Mouse (Mus musculus) E14TG2a.4 (cell line): ENCODE data around the gene Slco1a1.
"Not testable (repeated sequence)": the region's sequence is repeated elsewhere in the genome, so short reads cannot be mapped to it uniquely, and the experiment has no call there.

Source experiments
- H3K27me3 ChIP-seq: 2 replicates; pipeline ENCODE4 v1.6.1; 2014; ENCODE audit warnings: low read length, control low read depth; ENCODE audit not compliant: insufficient read depth
- H3K36me3 ChIP-seq: 2 replicates; pipeline ENCODE4 v1.6.1; 2014; ENCODE audit warnings: low read length, control low read depth; ENCODE audit not compliant: insufficient read depth
- H3K4me1 ChIP-seq: replicated peaks from 2 replicates; pipeline ENCODE4 v1.6.1; 2014; ENCODE audit warnings: low read depth, low read length, control low read depth
- H3K4me3 ChIP-seq: replicated peaks from 2 replicates; pipeline ENCODE4 v1.5.1; 2014; ENCODE audit warnings: mild to moderate bottlenecking, low read length
- H3K9me3 ChIP-seq: 2 replicates; pipeline ENCODE4 v1.6.1; 2014; ENCODE audit warnings: low read length, control low read depth
- CTCF ChIP-seq: conservative IDR thresholded peaks from 2 replicates; pipeline ENCODE4 v1.5.1; 2014; ENCODE audit warnings: low read length
- NANOG ChIP-seq: IDR thresholded peaks from 2 replicates; pipeline ENCODE4 v1.6.1; 2014; ENCODE audit warnings: borderline replicate concordance, low read length, mixed read lengths
- POU5F1 ChIP-seq: IDR thresholded peaks from 2 replicates; pipeline ENCODE4 v1.6.1; 2014; ENCODE audit warnings: low read length, borderline replicate concordance

The Slco1a1 gene

GRCm38 (mm10) chr6:141888248-141888647, 58.5 kb downstream of the Slco1a1 start:
- H3K9me3 ChIP-seq, result no peaks in the 10 kb centered on the region
- no peaks in the 10 kb centered on the region for H3K36me3 ChIP-seq
- no peak overlapping the region for H3K4me3 ChIP-seq
- TF ChIP-seq CTCF (peak; percentile 76), NANOG (no peak)
- H3K4me1 ChIP-seq, result no peaks in the 10 kb centered on the region
- no peaks in the 10 kb centered on the region for H3K27me3 ChIP-seq

- Histone ChIP-seq H3K4me1 (no peaks in the 10 kb centered on the region), H3K4me3 (no peak overlapping the region)
These were observed 64.2 kb downstream of the Slco1a1 start for GRCm38 (mm10) chr6:141882581-141882980.

GRCm38 (mm10) chr6:141875742-141876141, 71.0 kb downstream of the Slco1a1 start:
- not testable (repeated sequence) for H3K9me3 ChIP-seq, H3K4me1 ChIP-seq, H3K36me3 ChIP-seq, H3K27me3 ChIP-seq, H3K4me3 ChIP-seq

More at GRCm38 (mm10) chr6:141882581-141882980, 64.2 kb downstream of the Slco1a1 start:
- H3K36me3 ChIP-seq, result no peaks in the 10 kb centered on the region
- TF ChIP-seq POU5F1 (no peak), NANOG (no peak), CTCF (no peak)
- H3K27me3 ChIP-seq, result no peaks in the 10 kb centered on the region
- H3K9me3 ChIP-seq, result no peaks in the 10 kb centered on the region

- Histone ChIP-seq H3K4me3 (no peak overlapping the region), H3K36me3 (no peaks in the 10 kb centered on the region), H3K4me1 (no peaks in the 10 kb centered on the region), H3K9me3 (no peaks in the 10 kb centered on the region), H3K27me3 (no peaks in the 10 kb centered on the region)
- TF ChIP-seq NANOG, result no peak
- no peak for TF ChIP-seq CTCF
- TF ChIP-seq POU5F1, result no peak
These were observed 75.1 kb downstream of the Slco1a1 start for GRCm38 (mm10) chr6:141871711-141872110.

GRCm38 (mm10) chr6:141868735-141869134, 78.0 kb downstream of the Slco1a1 start:
- no peaks in the 10 kb centered on the region for H3K27me3 ChIP-seq
- no peaks in the 10 kb centered on the region for H3K4me1 ChIP-seq
- no peaks in the 10 kb centered on the region for H3K36me3 ChIP-seq
- H3K9me3 ChIP-seq, result no peaks in the 10 kb centered on the region
- H3K4me3 ChIP-seq, result no peak overlapping the region
- no peak for TF ChIP-seq POU5F1
- no peak for TF ChIP-seq NANOG
- no peak for TF ChIP-seq CTCF

GRCm38 (mm10) chr6:141866026-141866425, 80.7 kb downstream of the Slco1a1 start:
- H3K27me3 ChIP-seq, result no peaks in the 10 kb centered on the region
- H3K36me3 ChIP-seq, result no peaks in the 10 kb centered on the region
- no peaks in the 10 kb centered on the region for H3K9me3 ChIP-seq
- H3K4me1 ChIP-seq, result no peaks in the 10 kb centered on the region
- H3K4me3 ChIP-seq, result no peak overlapping the region
- TF ChIP-seq POU5F1 (no peak), CTCF (no peak), NANOG (no peak)

- Histone ChIP-seq H3K36me3 (no peaks in the 10 kb centered on the region), H3K27me3 (no peaks in the 10 kb centered on the region), H3K4me1 (no peaks in the 10 kb centered on the region), H3K9me3 (no peaks in the 10 kb centered on the region), H3K4me3 (no peak overlapping the region)
- TF ChIP-seq POU5F1, result no peak
- TF ChIP-seq NANOG, result no peak
- TF ChIP-seq CTCF, result no peak
These were observed 88.8 kb downstream of the Slco1a1 start for GRCm38 (mm10) chr6:141857735-141858531.
